Mouse (Mus musculus): ENCODE results near the gene Wfdc16. TPM values are rescaled to one million over a fixed set of nuclear protein-coding genes. Genes with fewer than 3 reads are reported as not detected.

Gene Wfdc16
- polyA plus RNA-seq, 1 experiment from 2014 or later: not detected

DNA sequence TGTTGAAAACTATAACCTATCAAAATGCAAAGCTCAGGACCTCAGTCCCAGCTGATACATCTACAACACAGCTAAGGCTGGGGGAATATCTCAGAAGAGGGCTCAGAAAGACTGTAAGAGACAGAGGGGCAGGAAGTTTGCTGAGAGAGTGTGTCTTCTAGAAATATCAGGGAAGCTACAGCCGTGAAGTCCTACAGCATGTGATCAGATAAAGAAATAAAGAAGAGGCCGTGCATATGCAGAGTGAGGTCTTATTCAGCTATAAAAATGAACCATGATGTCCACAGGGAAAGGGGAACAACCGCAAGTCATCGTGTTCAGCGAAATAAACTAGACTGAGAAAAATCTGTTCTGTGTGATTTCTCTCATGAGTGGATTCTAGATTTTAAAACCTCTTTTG, 31.7 kb upstream of the Wfdc16 start:
- 81% methylated on average over 5 of the region's 5 CpGs for WGBS
- Histone ChIP-seq H3K27ac (ENCODE audit: low read length) (no peak overlapping the region), H3K36me3 (ENCODE audit: control insufficient read depth, insufficient read depth, low read length) (no peaks in the 10 kb centered on the region), H3K9ac (ENCODE audit: low read length) (no peak overlapping the region), H3K27me3 (ENCODE audit: control insufficient read depth, insufficient read depth, low read length) (no peaks in the 10 kb centered on the region), H3K4me2 (ENCODE audit: low read depth, low read length) (no peak overlapping the region), H3K4me1 (ENCODE audit: control insufficient read depth, insufficient read depth, low read length) (no peaks in the 10 kb centered on the region), H3K4me3 (replicated peaks; ENCODE audit: low read length) (no peak overlapping the region), H3K9me3 (replicated peaks; ENCODE audit: control insufficient read depth, low read length) (0 out of 2 replicates have a peak, but pooled peaks cover 3% of the 10 kb centered on the region)
- no peak for ATAC-seq (ENCODE audit: insufficient read depth, low FRiP score)

DNA sequence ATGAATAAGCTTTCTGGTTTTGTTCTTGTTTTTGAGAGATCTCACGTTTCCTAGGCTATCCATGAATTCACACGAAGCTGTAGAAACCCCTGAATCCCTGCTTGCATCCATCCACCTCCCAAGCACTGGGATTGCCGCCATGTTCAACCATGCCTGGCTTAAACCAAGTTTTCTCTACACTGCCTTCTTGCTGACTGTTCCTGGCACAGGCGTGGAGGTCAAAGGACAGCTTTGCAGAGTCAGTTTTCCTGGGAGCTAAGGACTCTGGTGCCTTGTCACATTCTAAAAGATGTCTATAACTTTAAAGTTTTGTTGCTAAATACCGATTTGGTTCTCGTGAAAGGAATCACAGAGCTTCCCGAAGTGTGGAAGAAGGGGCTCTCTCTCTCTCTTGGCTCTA, 26.3 kb upstream of the Wfdc16 start:
- Histone ChIP-seq H3K27me3 (ENCODE audit: control insufficient read depth, insufficient read depth, low read length) (no peaks in the 10 kb centered on the region), H3K4me1 (ENCODE audit: control insufficient read depth, insufficient read depth, low read length) (no peaks in the 10 kb centered on the region), H3K27ac (ENCODE audit: low read length) (no peak overlapping the region), H3K9ac (ENCODE audit: low read length) (no peak overlapping the region), H3K36me3 (ENCODE audit: control insufficient read depth, insufficient read depth, low read length) (no peaks in the 10 kb centered on the region), H3K4me3 (replicated peaks; ENCODE audit: low read length) (no peak overlapping the region), H3K4me2 (ENCODE audit: low read depth, low read length) (no peak overlapping the region), H3K9me3 (replicated peaks; ENCODE audit: control insufficient read depth, low read length) (no peaks in the 10 kb centered on the region)
- no peak for ATAC-seq (ENCODE audit: insufficient read depth, low FRiP score)
- WGBS: 87% methylated on average over 7 of the region's 7 CpGs

DNA sequence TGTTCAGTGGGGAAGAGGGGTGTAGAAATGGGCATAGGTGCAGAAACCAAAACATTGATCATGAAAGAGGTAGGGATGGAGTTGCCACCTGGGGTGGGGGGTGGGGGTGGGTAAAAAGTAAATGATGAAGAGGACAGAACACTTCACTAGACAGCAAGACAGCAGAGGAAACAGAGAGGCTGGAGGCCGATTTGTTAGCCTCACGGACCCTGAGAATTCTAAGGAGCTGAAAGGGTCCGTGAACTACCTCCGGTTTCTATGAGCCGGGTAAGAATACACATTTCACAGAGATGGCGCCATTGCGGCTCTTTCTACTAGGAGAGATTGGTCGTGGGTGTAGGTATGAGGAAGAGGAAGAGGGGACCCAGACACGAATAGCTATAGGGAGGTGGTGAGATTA, 17.9 kb upstream of the Wfdc16 start, which contains the start of gene Wfdc9:
Gene Wfdc9, minus strand, starts transcription at position 101 of the 400 bp plus-strand sequence.
- no peak within 1 kb of the TSS for H3K27ac ChIP-seq (ENCODE audit: low read length)

DNA sequence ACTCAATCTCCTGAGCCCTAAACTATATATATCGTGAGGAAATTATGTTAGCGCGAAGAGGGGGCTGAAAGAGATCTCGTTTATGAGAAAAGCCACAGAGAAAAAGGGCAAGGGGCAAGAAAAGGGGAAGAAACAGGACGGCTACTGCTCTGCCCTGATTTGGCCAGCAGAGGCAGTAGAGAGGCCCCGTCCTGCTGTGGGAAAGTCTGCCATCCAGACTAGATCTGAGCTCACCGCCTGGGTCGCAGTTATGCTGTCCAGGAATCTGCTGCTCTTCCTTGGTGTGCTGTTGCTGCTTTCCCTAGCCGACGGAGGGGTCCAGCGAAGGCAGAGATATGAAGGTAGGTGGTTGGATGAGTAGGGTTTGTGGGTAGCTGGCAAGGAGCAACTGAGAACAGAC, 17.3 kb upstream of the Wfdc16 start, which contains the start of gene Wfdc10:
Gene Wfdc10, plus strand, starts transcription at position 189 of the 400 bp plus-strand sequence.
- WGBS: 11% methylated on average over 11 of the region's 11 CpGs
- H3K4me3 ChIP-seq (replicated peaks; ENCODE audit: low read length): no peak within 1 kb of the TSS

More for the DNA sequence above, 17.9 kb upstream of the Wfdc16 start, which contains the start of gene Wfdc9:
- H3K4me2 ChIP-seq (ENCODE audit: low read depth, low read length): no peak within 1 kb of the TSS
- WGBS: 80% methylated on average over 9 of the region's 9 CpGs
- no peak within 1 kb of the TSS for H3K4me3 ChIP-seq (replicated peaks; ENCODE audit: low read length)
- ATAC-seq (ENCODE audit: insufficient read depth, low FRiP score): no peak
- H3K9ac ChIP-seq (ENCODE audit: low read length): no peak within 1 kb of the TSS
- H3K9me3 ChIP-seq (replicated peaks; ENCODE audit: control insufficient read depth, low read length): no peaks in the 10 kb centered on the region
- H3K36me3 ChIP-seq (ENCODE audit: control insufficient read depth, insufficient read depth, low read length): no peaks in the 10 kb centered on the region
- H3K27me3 ChIP-seq (ENCODE audit: control insufficient read depth, insufficient read depth, low read length): 0 out of 2 replicates have a peak, but pooled peaks cover 2% of the 10 kb centered on the region
- no peaks in the 10 kb centered on the region for H3K4me1 ChIP-seq (ENCODE audit: control insufficient read depth, insufficient read depth, low read length)

DNA sequence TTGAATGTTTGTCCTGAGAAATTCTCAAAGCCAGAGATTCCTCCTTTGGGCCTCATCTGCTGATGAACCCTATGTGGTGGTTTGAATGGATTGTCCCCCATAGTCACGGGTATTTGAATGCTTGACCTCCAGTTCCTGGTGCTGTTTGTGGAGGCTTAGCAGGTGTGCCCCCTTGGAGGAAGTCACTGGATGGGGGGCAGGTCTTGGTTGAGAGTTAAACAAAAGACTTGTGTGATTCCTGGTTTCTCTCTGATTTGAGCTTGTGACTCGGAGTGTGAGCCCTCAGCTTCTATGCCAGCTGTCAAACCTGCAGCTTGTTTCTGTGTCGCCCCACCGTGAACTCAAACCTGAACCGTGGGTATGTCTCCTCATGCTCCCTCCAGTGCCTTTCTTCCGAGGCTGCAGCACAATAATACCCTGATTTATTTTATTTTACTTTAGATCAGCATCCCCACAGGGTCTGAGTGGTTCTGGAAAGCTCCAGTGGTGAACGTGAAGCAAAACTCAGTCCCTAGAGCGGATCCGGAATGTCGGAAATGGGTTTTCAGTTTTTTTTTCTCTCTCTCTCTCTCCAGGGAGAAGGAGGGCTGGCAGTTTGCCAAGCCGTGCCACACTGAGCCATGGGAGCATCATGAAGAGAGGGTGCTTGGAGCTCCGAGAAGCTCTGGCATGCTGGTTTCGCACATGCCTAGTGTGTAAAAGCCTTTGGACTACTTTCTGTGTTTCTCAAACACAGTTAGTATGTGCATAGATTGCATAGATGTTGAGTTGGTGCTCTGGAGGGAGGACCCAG, 3.5 kb upstream of the Wfdc16 start:
- H3K27ac ChIP-seq (ENCODE audit: low read length): no peak overlapping the region
- H3K27me3 ChIP-seq (ENCODE audit: control insufficient read depth, insufficient read depth, low read length): no peaks in the 10 kb centered on the region
- H3K9me3 ChIP-seq (replicated peaks; ENCODE audit: control insufficient read depth, low read length): no peaks in the 10 kb centered on the region
- H3K4me1 ChIP-seq (ENCODE audit: control insufficient read depth, insufficient read depth, low read length): no peaks in the 10 kb centered on the region
- H3K4me2 ChIP-seq (ENCODE audit: low read depth, low read length): no peak overlapping the region
- H3K9ac ChIP-seq (ENCODE audit: low read length): no peak overlapping the region
- no peaks in the 10 kb centered on the region for H3K36me3 ChIP-seq (ENCODE audit: control insufficient read depth, insufficient read depth, low read length)
- H3K4me3 ChIP-seq (replicated peaks; ENCODE audit: low read length): no peak overlapping the region
- no peak for ATAC-seq (ENCODE audit: insufficient read depth, low FRiP score)
- 75% methylated on average over 13 of the region's 13 CpGs for WGBS

More for the DNA sequence above, 17.3 kb upstream of the Wfdc16 start, which contains the start of gene Wfdc10:
- Histone ChIP-seq H3K4me2 (ENCODE audit: low read depth, low read length) (no peak within 1 kb of the TSS), H3K9me3 (replicated peaks; ENCODE audit: control insufficient read depth, low read length) (no peaks in the 10 kb centered on the region), H3K27me3 (ENCODE audit: control insufficient read depth, insufficient read depth, low read length) (0 out of 2 replicates have a peak, but pooled peaks cover 2% of the 10 kb centered on the region), H3K27ac (ENCODE audit: low read length) (no peak within 1 kb of the TSS), H3K9ac (ENCODE audit: low read length) (no peak within 1 kb of the TSS), H3K4me1 (ENCODE audit: control insufficient read depth, insufficient read depth, low read length) (no peaks in the 10 kb centered on the region), H3K36me3 (ENCODE audit: control insufficient read depth, insufficient read depth, low read length) (no peaks in the 10 kb centered on the region)
- no peak for ATAC-seq (ENCODE audit: insufficient read depth, low FRiP score)

DNA sequence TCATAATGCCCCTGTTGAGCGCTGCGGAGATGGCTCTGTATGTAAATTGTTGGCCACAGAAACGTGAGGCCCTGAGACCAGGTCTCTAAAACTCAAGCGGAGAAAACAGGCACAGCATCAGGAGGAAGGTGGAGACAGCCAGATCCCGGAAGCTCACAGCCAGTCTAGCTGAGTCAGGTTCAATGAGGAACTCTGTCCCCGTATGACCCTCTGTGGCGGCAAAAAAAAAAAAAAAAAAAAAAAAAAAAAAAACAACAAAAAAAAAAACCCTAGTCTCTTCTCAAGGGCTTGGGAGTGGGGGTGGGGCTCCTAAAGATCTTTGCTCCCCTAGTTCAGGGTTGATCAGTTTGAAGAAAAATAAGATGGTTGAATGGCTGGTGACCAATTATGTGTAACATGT, 2.5 kb upstream of the Wfdc16 start:
- Histone ChIP-seq H3K27ac (ENCODE audit: low read length) (no peak overlapping the region), H3K4me3 (replicated peaks; ENCODE audit: low read length) (no peak overlapping the region), H3K9ac (ENCODE audit: low read length) (no peak overlapping the region), H3K27me3 (ENCODE audit: control insufficient read depth, insufficient read depth, low read length) (no peaks in the 10 kb centered on the region), H3K9me3 (replicated peaks; ENCODE audit: control insufficient read depth, low read length) (no peaks in the 10 kb centered on the region), H3K4me1 (ENCODE audit: control insufficient read depth, insufficient read depth, low read length) (no peaks in the 10 kb centered on the region), H3K36me3 (ENCODE audit: control insufficient read depth, insufficient read depth, low read length) (no peaks in the 10 kb centered on the region), H3K4me2 (ENCODE audit: low read depth, low read length) (no peak overlapping the region)
- 69% methylated on average over 7 of the region's 7 CpGs for WGBS
- no peak for ATAC-seq (ENCODE audit: insufficient read depth, low FRiP score)

DNA sequence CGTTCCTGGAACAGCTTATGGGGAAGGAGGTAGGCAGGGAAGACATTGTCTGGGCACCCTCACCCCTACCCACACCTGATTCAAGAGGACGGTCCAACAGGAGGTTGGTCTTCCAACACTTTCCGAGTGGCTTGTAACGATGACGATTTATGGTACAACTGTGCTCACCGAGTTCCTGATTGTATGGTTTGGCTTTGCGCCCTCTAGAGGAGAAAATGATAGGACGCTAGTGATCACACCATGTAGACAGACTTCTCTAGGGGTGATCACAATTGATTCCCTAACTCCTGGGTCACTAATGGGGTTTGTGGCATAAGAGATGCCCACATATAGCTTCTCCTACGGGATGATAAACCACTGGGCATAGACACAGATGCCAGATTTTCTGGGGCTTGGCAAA, 3.3 kb downstream of the Wfdc16 start:
- Histone ChIP-seq H3K9ac (ENCODE audit: low read length) (no peak overlapping the region), H3K27me3 (ENCODE audit: control insufficient read depth, insufficient read depth, low read length) (no peaks in the 10 kb centered on the region), H3K4me3 (replicated peaks; ENCODE audit: low read length) (no peak overlapping the region), H3K36me3 (ENCODE audit: control insufficient read depth, insufficient read depth, low read length) (no peaks in the 10 kb centered on the region), H3K27ac (ENCODE audit: low read length) (no peak overlapping the region), H3K4me1 (ENCODE audit: control insufficient read depth, insufficient read depth, low read length) (no peaks in the 10 kb centered on the region), H3K4me2 (ENCODE audit: low read depth, low read length) (no peak overlapping the region), H3K9me3 (replicated peaks; ENCODE audit: control insufficient read depth, low read length) (no peaks in the 10 kb centered on the region)
- no peak for ATAC-seq (ENCODE audit: insufficient read depth, low FRiP score)
- 76% methylated on average over 9 of the region's 9 CpGs for WGBS

DNA sequence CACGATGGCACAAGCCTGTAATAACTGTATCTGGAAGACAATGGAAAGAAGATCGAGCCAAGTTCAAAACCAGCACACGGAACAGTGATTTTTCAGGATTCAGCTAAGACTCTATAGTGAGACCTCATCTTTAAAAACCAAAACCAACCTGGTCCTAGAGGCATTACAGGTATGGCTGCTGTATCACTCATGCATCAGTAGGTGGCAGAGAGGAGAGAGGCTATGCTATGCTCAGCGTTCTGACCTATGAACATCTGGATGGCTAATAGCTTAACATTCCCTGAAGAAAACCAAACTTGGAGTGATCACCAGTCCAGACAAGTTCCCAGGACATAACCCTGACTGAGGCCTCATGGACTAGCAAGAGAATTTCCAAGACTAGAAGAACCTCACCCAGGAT, 16.8 kb downstream of the Wfdc16 start:
- H3K27ac ChIP-seq (ENCODE audit: low read length): no peak overlapping the region
- H3K36me3 ChIP-seq (ENCODE audit: control insufficient read depth, insufficient read depth, low read length): no peaks in the 10 kb centered on the region
- no peak overlapping the region for H3K4me2 ChIP-seq (ENCODE audit: low read depth, low read length)
- no peaks in the 10 kb centered on the region for H3K4me1 ChIP-seq (ENCODE audit: control insufficient read depth, insufficient read depth, low read length)
- H3K9me3 ChIP-seq (replicated peaks; ENCODE audit: control insufficient read depth, low read length): no peaks in the 10 kb centered on the region
- H3K27me3 ChIP-seq (ENCODE audit: control insufficient read depth, insufficient read depth, low read length): no peaks in the 10 kb centered on the region
- no peak overlapping the region for H3K4me3 ChIP-seq (replicated peaks; ENCODE audit: low read length)
- H3K9ac ChIP-seq (ENCODE audit: low read length): no peak overlapping the region
- WGBS: 77% methylated on average over 4 of the region's 4 CpGs
- ATAC-seq (ENCODE audit: insufficient read depth, low FRiP score): no peak

DNA sequence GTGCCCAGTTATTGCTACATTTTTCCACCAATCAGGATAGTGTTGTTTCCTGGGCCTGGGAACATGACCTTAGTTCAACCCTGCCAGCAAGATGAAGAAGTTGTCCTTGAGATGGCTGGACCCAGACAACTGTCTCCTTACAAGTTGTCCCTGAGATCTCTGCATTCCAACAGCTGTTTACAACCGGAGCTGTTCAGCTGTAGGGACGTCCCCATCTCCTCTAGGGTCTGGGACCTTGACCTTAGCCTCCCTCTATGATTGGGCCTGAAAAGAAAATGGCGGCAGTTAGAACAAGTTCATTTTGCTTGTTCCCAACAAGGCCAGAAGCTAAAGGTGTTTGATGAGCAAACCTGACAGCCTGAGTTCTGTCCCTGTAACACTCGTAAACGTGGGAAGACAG, 19.5 kb downstream of the Wfdc16 start:
- no peaks in the 10 kb centered on the region for H3K4me1 ChIP-seq (ENCODE audit: control insufficient read depth, insufficient read depth, low read length)
- no peaks in the 10 kb centered on the region for H3K9me3 ChIP-seq (replicated peaks; ENCODE audit: control insufficient read depth, low read length)
- H3K4me3 ChIP-seq (replicated peaks; ENCODE audit: low read length): no peak overlapping the region
- no peaks in the 10 kb centered on the region for H3K27me3 ChIP-seq (ENCODE audit: control insufficient read depth, insufficient read depth, low read length)
- H3K36me3 ChIP-seq (ENCODE audit: control insufficient read depth, insufficient read depth, low read length): no peaks in the 10 kb centered on the region
- no peak for ATAC-seq (ENCODE audit: insufficient read depth, low FRiP score)
- WGBS: 59% methylated on average over 5 of the region's 5 CpGs
- H3K27ac ChIP-seq (ENCODE audit: low read length): no peak overlapping the region
- no peak overlapping the region for H3K9ac ChIP-seq (ENCODE audit: low read length)
- H3K4me2 ChIP-seq (ENCODE audit: low read depth, low read length): no peak overlapping the region

Measured in stomach, embryonic 16.5 days (tissue).